Mouse (Mus musculus) adrenal gland, postnatal 25 days (tissue): ENCODE results near the gene Parp14. TPM values are rescaled to one million over a fixed set of nuclear protein-coding genes. Genes with fewer than 3 reads are reported as not detected.

Experiments used
- DNase-seq: peaks from one replicate; pipeline ENCODE4 v3.0.0; 2021; ENCODE audit warnings: mixed read lengths
- total RNA-seq: library from RNA; stranded (reverse); gene quantifications from 2 replicates; pipeline ENCODE4 v1.2.3, GENCODE M21; 2021

Gene Parp14
- total RNA-seq, 1 experiment from 2014 or later, result 18.6 TPM

DNA sequence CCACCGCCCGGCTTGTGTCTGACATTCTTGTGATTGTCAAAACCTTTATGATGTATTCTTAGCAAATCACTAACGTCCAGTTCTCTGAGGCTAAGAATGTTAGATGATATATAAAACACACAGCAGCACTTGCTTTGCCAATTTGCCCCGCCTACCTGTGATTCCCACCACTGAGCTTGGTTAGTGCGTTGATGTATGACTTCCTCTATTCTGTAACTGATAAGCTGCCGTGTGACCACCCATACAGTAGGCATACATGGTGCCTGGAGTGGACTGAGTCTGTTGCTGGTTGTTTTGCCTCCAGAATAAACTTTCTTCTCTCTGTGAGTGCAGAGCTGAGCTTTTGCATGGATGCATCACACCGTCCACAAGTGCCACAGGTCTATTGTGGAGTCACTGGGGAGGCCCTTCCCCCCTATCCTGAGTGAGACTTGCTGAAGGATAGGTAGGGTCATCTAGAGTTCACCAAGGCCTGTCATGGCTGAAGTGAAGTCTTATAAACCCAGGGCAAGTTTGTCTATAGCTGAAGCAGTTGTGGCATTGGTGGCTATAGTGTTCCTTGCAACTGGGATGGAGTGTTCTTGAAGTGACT, 87.1 kb downstream of the Parp14 start:
- DNase-seq, result no peak

DNA sequence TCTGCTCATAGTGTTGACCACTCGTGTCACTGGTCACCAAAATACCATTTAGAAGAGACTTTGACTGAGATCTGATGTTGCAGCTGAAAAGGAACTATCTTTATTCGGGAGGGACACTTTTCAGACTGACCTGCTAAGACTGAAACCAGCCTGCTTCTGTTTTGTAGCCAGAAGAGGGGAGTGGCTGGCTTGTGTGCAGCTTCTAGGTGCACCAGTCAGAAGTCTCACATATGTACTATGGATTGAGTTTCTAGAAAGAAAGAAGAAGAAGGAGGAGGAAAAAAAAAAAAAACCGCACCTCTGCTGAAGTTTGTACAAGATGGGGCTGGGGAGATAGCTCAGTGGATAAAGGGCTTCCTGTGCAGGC, 88.2 kb downstream of the Parp14 start:
- no peak for DNase-seq

Other genes with a start within 250 kb of the Parp14 start
- 28.1 and 34.0 TPM in 2 replicates for gene Dirc2, start 102.2 kb downstream of the Parp14 start, total RNA-seq
- 5.2 and 8.0 TPM in 2 replicates for gene Hspbap1, start 101.2 kb downstream of the Parp14 start, total RNA-seq
- gene Parp9, start 66.9 kb upstream of the Parp14 start, total RNA-seq, result 10.0 and 14.3 TPM in 2 replicates
- 6.9 and 10.8 TPM in 2 replicates for gene Dtx3l, start 67.6 kb upstream of the Parp14 start, total RNA-seq
- 62.0 and 69.0 TPM in 2 replicates for gene Kpna1, start 107.2 kb upstream of the Parp14 start, total RNA-seq
- 5.7 and 5.9 TPM in 2 replicates for gene Wdr5b, start 169.6 kb upstream of the Parp14 start, total RNA-seq
- gene Fam162a, start 200.1 kb upstream of the Parp14 start, total RNA-seq, result 164 TPM in 2 replicates
- gene Ccdc58, start 200.1 kb upstream of the Parp14 start, total RNA-seq, result 54.1 and 66.4 TPM in 2 replicates